Mouse (Mus musculus) liver, adult 2 months (tissue): ENCODE results near the gene Xrn2. TPM values are rescaled to one million over a fixed set of nuclear protein-coding genes. Genes with fewer than 3 reads are reported as not detected.

Experiments
- DNase-seq: peaks from one replicate; pipeline ENCODE4 v3.0.0-alpha.2; 2011; ENCODE audit warnings: low read depth, low spot score; ENCODE audit errors: extremely low read depth
- H3K27ac ChIP-seq: fragments of 200-500 bp; replicated peaks from 2 replicates; pipeline ENCODE4 v1.5.1; 2012; ENCODE audit warnings: low read depth, mild to moderate bottlenecking, control low read depth, inconsistent platforms, low read length; ENCODE audit not compliant: insufficient read depth
- H3K27me3 ChIP-seq: fragments of 200-500 bp; 2 replicates; pipeline ENCODE4 v1.6.1; 2012; ENCODE audit warnings: mild to moderate bottlenecking, moderate library complexity, low read length, inconsistent platforms; ENCODE audit not compliant: control insufficient read depth, insufficient read depth
- H3K36me3 ChIP-seq: fragments of 200-500 bp; 2 replicates; pipeline ENCODE4 v1.6.1; 2012; ENCODE audit warnings: low read length, inconsistent platforms; ENCODE audit not compliant: control insufficient read depth, insufficient read depth
- H3K4me1 ChIP-seq: fragments of 200-500 bp; 2 replicates; pipeline ENCODE4 v1.6.1; 2011; ENCODE audit warnings: low read length; ENCODE audit not compliant: control insufficient read depth, insufficient read depth
- H3K4me3 ChIP-seq: fragments of 200-500 bp; 2 replicates; pipeline ENCODE4 v1.5.1; 2011; ENCODE audit warnings: low read depth, mild to moderate bottlenecking, control low read depth, low read length, moderate library complexity; ENCODE audit not compliant: insufficient read depth
- H3K79me2 ChIP-seq: fragments of 200-500 bp; 2 replicates; pipeline ENCODE4 v1.6.1; 2012; ENCODE audit warnings: inconsistent platforms, mild to moderate bottlenecking, low read length, moderate library complexity; ENCODE audit not compliant: control insufficient read depth, insufficient read depth
- H3K9ac ChIP-seq: fragments of 200-500 bp; 2 replicates; pipeline ENCODE4 v1.6.1; 2012; ENCODE audit warnings: low read depth, mild to moderate bottlenecking, control low read depth, inconsistent platforms, low read length
- CTCF ChIP-seq: fragments of 200-500 bp; IDR thresholded peaks from 2 replicates; pipeline ENCODE4 v1.5.1; 2011; ENCODE audit warnings: low read depth, low read length, control low read depth
- POLR2A ChIP-seq: fragments of 200-500 bp; IDR thresholded peaks from 2 replicates; pipeline ENCODE4 v1.6.1; 2011; ENCODE audit warnings: low read length, control low read depth; ENCODE audit not compliant: insufficient read depth; ENCODE audit errors: extremely low read depth
- WGBS: fragments of 180-500 bp; shearing (Covaris S2); methylation state at CpG from one replicate; pipeline ENCODE4 v1.1.7; 2018; 5-methylcytosine and 5-hydroxymethylcytosine counted together
- polyA plus RNA-seq: library from polyadenylated mRNA; depleted of rRNA; stranded (reverse); fragments of >200 nt; gene quantifications from 2 replicates; pipeline ENCODE4 v1.2.3, GENCODE M21; 2012; rRNA removed
- total RNA-seq: library from RNA; depleted of rRNA; stranded (reverse); fragments of >200 nt; gene quantifications from 2 replicates; pipeline ENCODE4 v1.2.3, GENCODE M21; 2014; rRNA removed

Gene Xrn2
- total and polyA plus RNA-seq, 2 experiments, result 14.5 to 57.9 TPM

GRCm38 (mm10) chr2:147119736-147120135, 106.9 kb downstream of the Xrn2 start:
- Histone ChIP-seq H3K4me1 (no peaks in the 10 kb centered on the region), H3K79me2 (no peaks in the 10 kb centered on the region), H3K27ac (no peak overlapping the region), H3K36me3 (no peaks in the 10 kb centered on the region), H3K4me3 (no peak overlapping the region), H3K27me3 (no peaks in the 10 kb centered on the region), H3K9ac (no peak overlapping the region)
- DNase-seq, result no peak
- 83% methylated on average over 1 of the region's 1 CpGs for WGBS
- TF ChIP-seq POLR2A (no peak), CTCF (no peak)

- H3K9ac ChIP-seq, result no peak overlapping the region
- no peaks in the 10 kb centered on the region for H3K27me3 ChIP-seq
- TF ChIP-seq POLR2A (no peak), CTCF (no peak)
- no peak overlapping the region for H3K4me3 ChIP-seq
- H3K27ac ChIP-seq, result no peak overlapping the region
- H3K36me3 ChIP-seq, result no peaks in the 10 kb centered on the region
- H3K79me2 ChIP-seq, result no peaks in the 10 kb centered on the region
- no peaks in the 10 kb centered on the region for H3K4me1 ChIP-seq
- no peak for DNase-seq
- WGBS, result 83% methylated on average over 6 of the region's 6 CpGs
Measured at GRCm38 (mm10) chr2:147127366-147127765, 114.6 kb downstream of the Xrn2 start.

Other genes starting within 250 kb of the Xrn2 start
- gene Kiz, start 157.1 kb upstream of the Xrn2 start, total RNA-seq, result 18.5 and 19.7 TPM in 2 replicates
- gene Kiz, start 157.1 kb upstream of the Xrn2 start, polyA plus RNA-seq, result 3.1 and 3.7 TPM in 2 replicates
- not detected in 2 replicates for gene Nkx2-4, start 72.4 kb downstream of the Xrn2 start, total RNA-seq
- gene Nkx2-4, start 72.4 kb downstream of the Xrn2 start, polyA plus RNA-seq, result not detected in 2 replicates
- gene Nkx2-2, start 181.2 kb downstream of the Xrn2 start, total RNA-seq, result not detected in 2 replicates
- not detected in 2 replicates for gene Nkx2-2, start 181.2 kb downstream of the Xrn2 start, polyA plus RNA-seq